Mouse (Mus musculus): ENCODE measurements around the gene Mmp25. TPM values are rescaled to one million over a fixed set of nuclear protein-coding genes. Genes with fewer than 3 reads are reported as not detected.

Mmp25 gene
- polyA plus RNA-seq, 1 experiment from 2014 or later: 1.5 TPM

DNA sequence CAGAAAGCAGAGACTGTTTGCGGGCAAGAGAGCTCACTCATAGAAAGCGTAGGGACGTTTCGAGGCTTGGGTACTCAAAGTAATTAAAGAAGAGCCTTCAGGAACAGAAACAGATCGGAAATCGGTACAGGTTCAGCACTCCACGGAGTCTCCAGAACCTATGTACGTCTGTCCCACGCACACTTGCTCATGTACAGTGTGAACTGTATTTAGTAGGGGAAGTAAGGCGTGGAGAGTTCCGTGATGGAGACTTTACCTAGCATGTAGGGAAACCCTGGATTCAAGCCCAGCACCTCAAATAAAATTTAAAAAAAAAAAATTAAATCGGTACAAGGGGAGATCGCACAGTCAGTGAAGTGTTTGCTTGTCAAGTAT lies 52.2 kb downstream of the Mmp25 start:
- Histone ChIP-seq H3K4me2 (replicated peaks) (peak overlapping the region; percentile 67), H3K4me1 (no peaks in the 10 kb centered on the region), H3K36me3 (no peaks in the 10 kb centered on the region), H3K9me3 (no peaks in the 10 kb centered on the region), H3K27ac (replicated peaks) (peak overlapping the region; percentile 72), H3K27me3 (no peaks in the 10 kb centered on the region), H3K9ac (replicated peaks) (peak overlapping the region; percentile 71), H3K4me3 (peak overlapping the region; percentile 50)
- peak; percentile 69 for ATAC-seq (ENCODE audit: low FRiP score, low read depth)
- 20% methylated on average over 13 of the region's 13 CpGs for WGBS

DNA sequence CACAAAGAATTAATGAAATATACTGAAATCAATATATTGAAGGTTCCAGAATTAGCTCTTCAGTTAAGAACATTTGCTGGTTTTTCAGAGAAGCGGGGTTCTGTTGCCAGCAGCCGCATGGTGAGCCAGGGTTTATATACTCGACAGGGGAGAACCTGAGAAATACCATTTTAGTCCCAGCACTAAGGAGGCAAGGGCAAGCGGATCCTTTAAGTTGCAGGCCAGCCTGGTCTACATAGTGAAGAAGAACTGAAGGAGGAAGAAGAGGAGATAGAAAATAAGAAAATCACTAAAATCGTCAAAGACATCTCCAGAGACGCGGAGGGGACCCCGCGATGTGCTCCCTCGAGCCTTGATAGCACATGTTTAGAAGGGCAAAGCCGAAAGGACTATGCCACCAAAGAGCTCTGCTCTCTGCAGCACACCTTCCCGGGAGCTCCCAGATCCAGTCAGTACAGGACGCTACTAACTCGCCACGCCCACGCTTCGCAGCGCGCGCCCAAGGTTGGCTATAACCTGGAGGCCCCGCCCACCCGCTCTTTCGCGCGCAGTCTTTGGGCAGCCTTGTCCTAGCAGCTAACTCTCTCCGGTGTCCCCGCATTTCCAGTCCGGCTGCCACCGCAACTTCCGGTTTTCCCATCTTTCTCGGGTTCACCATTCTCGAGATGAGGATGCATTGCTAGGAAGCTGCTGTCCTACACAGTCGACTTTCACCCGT lies 52.7 kb downstream of the Mmp25 start:
- peak overlapping the region; percentile 72 for H3K27ac ChIP-seq (replicated peaks)
- peak overlapping the region; percentile 71 for H3K9ac ChIP-seq (replicated peaks)
- peak; percentile 100 for ATAC-seq (ENCODE audit: low FRiP score, low read depth)
- WGBS: 8% methylated on average over 34 of the region's 34 CpGs
- H3K9me3 ChIP-seq: no peaks in the 10 kb centered on the region
- H3K4me2 ChIP-seq (replicated peaks): peak overlapping the region; percentile 67
- peak overlapping the region; percentile 50 for H3K4me3 ChIP-seq
- H3K4me1 ChIP-seq: no peaks in the 10 kb centered on the region
- no peaks in the 10 kb centered on the region for H3K36me3 ChIP-seq
- H3K27me3 ChIP-seq: no peaks in the 10 kb centered on the region

DNA sequence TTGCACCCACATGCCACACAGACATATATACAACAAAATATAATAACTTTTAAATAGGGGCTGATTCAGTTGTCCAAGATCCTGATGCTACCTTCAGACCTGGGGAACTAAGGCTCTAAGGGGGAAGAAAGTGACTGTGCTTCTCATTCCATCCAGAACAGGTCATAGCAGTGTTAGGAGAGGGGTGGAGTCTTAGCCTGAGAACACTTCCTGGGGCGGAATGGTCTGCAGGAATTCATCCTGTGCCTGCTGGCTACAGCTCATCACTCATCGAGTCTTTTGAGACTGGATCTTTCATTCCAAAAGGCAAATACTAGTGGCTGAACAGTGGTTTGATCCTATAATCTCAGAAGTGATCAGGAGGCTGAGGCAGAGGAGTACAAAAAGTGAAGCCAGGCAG lies 57.8 kb downstream of the Mmp25 start:
- no peaks in the 10 kb centered on the region for H3K9me3 ChIP-seq
- H3K27ac ChIP-seq (replicated peaks): no peak overlapping the region
- 60% methylated on average over 2 of the region's 2 CpGs for WGBS

GRCm38 (mm10) chr17:23585721-23586491 lies 59.2 kb downstream of the Mmp25 start:
- H3K4me2 ChIP-seq (replicated peaks): peak overlapping the region; percentile 92
- no peaks in the 10 kb centered on the region for H3K9me3 ChIP-seq
- H3K27me3 ChIP-seq: no peaks in the 10 kb centered on the region
- peak; percentile 94 for ATAC-seq (ENCODE audit: low FRiP score, low read depth)
- peak overlapping the region; percentile 87 for H3K9ac ChIP-seq (replicated peaks)
- peaks cover 9% of the 10 kb centered on the region for H3K36me3 ChIP-seq
- peak overlapping the region; percentile 75 for H3K4me3 ChIP-seq
- peaks cover 25% of the 10 kb centered on the region for H3K4me1 ChIP-seq
- under 1% methylated on average over 22 of the region's 22 CpGs for WGBS
- peak overlapping the region; percentile 31 for H3K27ac ChIP-seq (replicated peaks)

More for the DNA sequence above, 57.8 kb downstream of the Mmp25 start:
- H3K4me2 ChIP-seq (replicated peaks): no peak overlapping the region
- H3K36me3 ChIP-seq: 0 out of 2 replicates have a peak, but pooled peaks cover 4% of the 10 kb centered on the region
- H3K4me3 ChIP-seq: no peak overlapping the region
- H3K27me3 ChIP-seq: no peaks in the 10 kb centered on the region
- peaks cover 25% of the 10 kb centered on the region for H3K4me1 ChIP-seq
- H3K9ac ChIP-seq (replicated peaks): no peak overlapping the region
- no peak for ATAC-seq (ENCODE audit: low FRiP score, low read depth)

GRCm38 (mm10) chr17:23584786-23585185 lies 60.3 kb downstream of the Mmp25 start:
- H3K36me3 ChIP-seq: peaks cover 20% of the 10 kb centered on the region
- peaks cover 25% of the 10 kb centered on the region for H3K4me1 ChIP-seq
- peak overlapping the region; percentile 75 for H3K4me3 ChIP-seq
- 90% methylated on average over 8 of the region's 8 CpGs for WGBS
- no peaks in the 10 kb centered on the region for H3K27me3 ChIP-seq
- H3K4me2 ChIP-seq (replicated peaks): peak overlapping the region; percentile 92
- peak overlapping the region; percentile 87 for H3K9ac ChIP-seq (replicated peaks)
- H3K27ac ChIP-seq (replicated peaks): no peak overlapping the region
- no peaks in the 10 kb centered on the region for H3K9me3 ChIP-seq
- ATAC-seq (ENCODE audit: low FRiP score, low read depth): no peak

Other genes with a start within 250 kb of the Mmp25 start
- gene Vmn2r117, start 165.6 kb downstream of the Mmp25 start, polyA plus RNA-seq (2016; fragmentation: Nextera tagmentation; extraction: Ambion mirVana): not detected in 2 replicates
- gene Zfp213, start 81.0 kb downstream of the Mmp25 start, polyA plus RNA-seq (2016; fragmentation: Nextera tagmentation; extraction: Ambion mirVana): 21.8 and 22.4 TPM in 2 replicates
- 24.1 and 25.9 TPM in 2 replicates for gene Zfp13, start 45.8 kb downstream of the Mmp25 start, polyA plus RNA-seq (2016; fragmentation: Nextera tagmentation; extraction: Ambion mirVana)
- gene Zscan10, start 44.4 kb downstream of the Mmp25 start, polyA plus RNA-seq (2016; fragmentation: Nextera tagmentation; extraction: Ambion mirVana): 0.16 TPM in 1 of 2 replicates, not detected in the other
- 0.14 and 0.26 TPM in 2 replicates for gene Bicdl2, start 15.2 kb upstream of the Mmp25 start, polyA plus RNA-seq (2016; fragmentation: Nextera tagmentation; extraction: Ambion mirVana)
- gene Hcfc1r1, start 28.3 kb upstream of the Mmp25 start, polyA plus RNA-seq (2016; fragmentation: Nextera tagmentation; extraction: Ambion mirVana): 52.2 and 52.8 TPM in 2 replicates
- gene Thoc6, start 28.6 kb upstream of the Mmp25 start, polyA plus RNA-seq (2016; fragmentation: Nextera tagmentation; extraction: Ambion mirVana): 46.7 and 48.5 TPM in 2 replicates
- gene Tnfrsf12a, start 32.2 kb upstream of the Mmp25 start, polyA plus RNA-seq (2016; fragmentation: Nextera tagmentation; extraction: Ambion mirVana): 2.2 and 2.5 TPM in 2 replicates
- 1.7 and 2.8 TPM in 2 replicates for gene Cldn6, start 34.0 kb upstream of the Mmp25 start, polyA plus RNA-seq (2016; fragmentation: Nextera tagmentation; extraction: Ambion mirVana)
- 0.84 TPM in 2 replicates for gene Cldn9, start 38.7 kb upstream of the Mmp25 start, polyA plus RNA-seq (2016; fragmentation: Nextera tagmentation; extraction: Ambion mirVana)
- gene 1520401A03Rik, start 77.5 kb upstream of the Mmp25 start, polyA plus RNA-seq (2016; fragmentation: Nextera tagmentation; extraction: Ambion mirVana): 0.14 TPM in 1 of 2 replicates, not detected in the other
- gene Pkmyt1, start 81.1 kb upstream of the Mmp25 start, polyA plus RNA-seq (2016; fragmentation: Nextera tagmentation; extraction: Ambion mirVana): 36.9 and 40.8 TPM in 2 replicates
- gene Paqr4, start 95.6 kb upstream of the Mmp25 start, polyA plus RNA-seq (2016; fragmentation: Nextera tagmentation; extraction: Ambion mirVana): 40.4 and 41.2 TPM in 2 replicates
- 1.2 and 1.5 TPM in 2 replicates for gene Kremen2, start 100.6 kb upstream of the Mmp25 start, polyA plus RNA-seq (2016; fragmentation: Nextera tagmentation; extraction: Ambion mirVana)
- 212 and 220 TPM in 2 replicates for gene Flywch1, start 126.3 kb upstream of the Mmp25 start, polyA plus RNA-seq (2016; fragmentation: Nextera tagmentation; extraction: Ambion mirVana)
- gene Flywch2, start 140.8 kb upstream of the Mmp25 start, polyA plus RNA-seq (2016; fragmentation: Nextera tagmentation; extraction: Ambion mirVana): 33.6 and 37.2 TPM in 2 replicates
- 736 and 744 TPM in 2 replicates for gene Srrm2, start 145.3 kb upstream of the Mmp25 start, polyA plus RNA-seq (2016; fragmentation: Nextera tagmentation; extraction: Ambion mirVana)
- 1,125 and 1,165 TPM in 2 replicates for gene Elob, start 183.9 kb upstream of the Mmp25 start, polyA plus RNA-seq (2016; fragmentation: Nextera tagmentation; extraction: Ambion mirVana)
- 0.48 and 0.76 TPM in 2 replicates for gene Prss33, start 190.8 kb upstream of the Mmp25 start, polyA plus RNA-seq (2016; fragmentation: Nextera tagmentation; extraction: Ambion mirVana)
- gene Prss32, start 198.6 kb upstream of the Mmp25 start, polyA plus RNA-seq (2016; fragmentation: Nextera tagmentation; extraction: Ambion mirVana): not detected in 2 replicates
- gene Prss41, start 198.9 kb upstream of the Mmp25 start, polyA plus RNA-seq (2016; fragmentation: Nextera tagmentation; extraction: Ambion mirVana): 0.82 and 0.91 TPM in 2 replicates
- gene Prss21, start 222.8 kb upstream of the Mmp25 start, polyA plus RNA-seq (2016; fragmentation: Nextera tagmentation; extraction: Ambion mirVana): not detected in 2 replicates
- not detected in 2 replicates for gene Dcpp1, start 235.6 kb upstream of the Mmp25 start, polyA plus RNA-seq (2016; fragmentation: Nextera tagmentation; extraction: Ambion mirVana)
- gene Dcpp2, start 235.6 kb upstream of the Mmp25 start, polyA plus RNA-seq (2016; fragmentation: Nextera tagmentation; extraction: Ambion mirVana): not detected in 2 replicates